Mouse (Mus musculus) retina, embryonic 14.5 days (tissue): ENCODE measurements at regions not wholly inside any gene's neighbourhood (a gene's known extent, or its start where the extent isn't known, plus 50 kb on each side); places are given as distances from the start of the nearest gene placed in this dataset.
"Not testable (repeated sequence)": the region's sequence is repeated elsewhere in the genome, so short reads cannot be mapped to it uniquely, and the experiment has no call there.

Experiments used
- DNase-seq: peaks from one replicate; pipeline ENCODE4 v3.0.0-alpha.2; 2015; ENCODE audit warnings: low spot score

DNA sequence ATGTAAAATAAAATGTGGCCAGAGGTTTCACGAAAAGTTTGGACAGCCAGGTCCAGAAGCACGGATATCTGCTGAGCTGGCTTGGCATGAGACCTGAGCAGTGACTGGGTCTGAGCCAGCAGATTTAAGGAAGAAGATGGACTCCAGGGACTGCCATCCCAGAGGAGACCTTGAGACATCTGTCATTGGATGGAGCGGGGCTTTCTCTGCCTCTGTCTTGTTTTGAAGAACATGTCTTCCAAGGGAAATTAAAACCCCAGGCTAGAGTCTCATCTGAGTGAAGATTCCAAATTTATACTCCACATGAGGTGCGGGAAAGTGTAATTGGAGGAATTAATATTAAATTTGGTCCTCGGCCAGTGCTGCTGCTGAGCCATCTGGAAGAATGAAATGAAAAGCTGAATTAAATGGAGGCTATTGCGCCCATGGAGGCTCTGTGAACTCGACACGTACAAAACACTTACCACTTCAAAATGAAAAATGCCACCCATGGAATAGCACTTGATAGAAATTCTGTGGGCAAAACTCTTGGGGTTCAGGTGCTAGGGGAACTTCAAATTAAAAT, 129.8 kb upstream of the Adcy2 start:
- no peak for DNase-seq

DNA sequence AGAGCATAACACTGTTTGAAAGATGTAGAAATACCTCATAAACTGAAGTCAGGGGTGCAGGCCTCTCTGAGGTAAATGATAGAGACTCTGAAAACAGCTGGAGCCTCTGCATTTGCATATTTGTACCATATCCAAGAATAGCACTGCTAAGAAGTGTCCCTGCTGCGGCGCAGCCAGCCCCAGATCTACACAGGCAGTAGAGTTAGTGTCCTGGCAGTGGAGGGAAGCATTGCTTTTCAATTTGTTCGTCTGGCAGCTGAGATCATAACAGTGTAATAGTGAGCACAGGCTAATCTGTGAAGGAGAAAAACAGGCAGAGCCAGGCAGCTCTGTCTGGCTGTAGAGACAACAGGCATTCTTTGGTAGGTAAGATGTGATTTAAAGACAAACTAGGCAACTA, 128.2 kb upstream of the Adcy2 start:
- DNase-seq: no peak

DNA sequence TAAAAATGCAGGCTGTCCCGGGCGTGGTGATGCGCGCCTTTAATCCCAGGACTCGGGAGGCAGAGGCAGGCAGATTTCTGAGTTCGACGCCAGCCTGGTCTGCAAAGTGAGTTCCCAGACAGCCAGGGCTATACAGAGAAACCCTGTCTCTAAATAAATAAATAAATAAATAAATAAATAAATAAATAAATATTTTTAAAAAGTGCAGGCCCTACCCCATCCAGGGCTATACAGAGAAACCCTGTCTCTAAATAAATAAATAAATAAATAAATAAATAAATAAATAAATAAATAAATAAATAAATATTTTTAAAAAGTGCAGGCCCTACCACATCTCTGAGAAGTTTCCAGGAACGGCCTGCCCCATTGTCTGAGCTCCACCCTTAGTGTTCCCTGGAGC, 119.4 kb upstream of the Adcy2 start:
- DNase-seq: not testable (repeated sequence)

DNA sequence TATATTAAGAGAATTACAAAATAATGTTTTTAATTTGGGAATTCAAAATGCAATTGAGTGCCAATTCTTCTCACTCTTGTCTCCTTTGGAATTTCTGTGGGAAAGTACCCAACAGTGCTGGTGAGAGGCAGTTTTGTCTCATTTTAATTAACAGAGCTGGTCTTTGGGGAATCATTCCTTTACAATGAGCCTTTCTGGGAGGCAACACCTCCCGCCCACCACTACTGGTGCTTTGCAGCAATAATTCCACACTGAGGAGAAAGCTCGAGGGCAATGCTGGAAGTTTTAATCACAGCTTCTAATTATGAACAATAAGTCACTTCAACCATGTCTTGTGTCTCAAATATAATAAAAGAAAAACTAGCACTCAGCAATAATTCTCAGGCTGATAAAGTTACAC, 109.8 kb upstream of the Adcy2 start:
- DNase-seq: no peak

DNA sequence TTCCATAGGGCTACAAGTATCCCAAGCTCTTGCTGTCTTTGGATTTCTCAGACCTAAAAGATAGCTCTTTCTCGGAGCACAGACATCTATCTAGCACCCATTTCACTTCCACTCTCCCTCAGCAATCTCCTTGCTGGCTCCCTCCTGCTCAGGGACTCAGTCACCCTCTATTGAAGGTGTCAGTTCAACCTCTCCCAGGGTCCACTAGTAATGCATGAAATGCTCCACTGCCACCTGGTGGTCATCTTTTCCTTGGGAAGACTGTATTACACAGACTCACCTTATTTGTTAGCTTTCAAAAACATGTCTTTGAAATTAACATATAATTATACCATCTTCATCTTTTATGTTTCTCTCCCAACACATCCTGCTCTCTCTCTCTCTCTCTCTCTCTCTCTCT, 87.3 kb upstream of the Adcy2 start:
- peak; percentile 82 for DNase-seq

DNA sequence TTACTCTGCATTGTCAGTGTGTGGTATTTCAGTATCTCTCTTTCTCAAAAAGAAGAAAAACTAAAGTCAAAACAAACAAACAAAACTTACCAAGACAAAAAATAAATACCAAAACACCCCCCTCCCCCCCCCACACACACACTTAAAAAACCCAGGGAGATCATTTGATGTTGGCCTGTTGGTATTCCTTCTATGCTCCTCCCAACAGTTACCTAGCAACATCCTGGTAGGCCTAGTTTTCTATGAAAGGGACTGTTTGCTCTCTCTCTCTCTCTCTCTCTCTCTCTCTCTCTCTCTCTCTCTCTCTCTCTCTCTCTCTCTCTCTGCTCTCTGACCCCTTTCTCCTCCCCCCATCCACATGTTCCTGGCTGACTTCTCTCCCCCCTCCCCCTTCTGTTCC, 71.0 kb upstream of the Adcy2 start:
- DNase-seq: no peak

DNA sequence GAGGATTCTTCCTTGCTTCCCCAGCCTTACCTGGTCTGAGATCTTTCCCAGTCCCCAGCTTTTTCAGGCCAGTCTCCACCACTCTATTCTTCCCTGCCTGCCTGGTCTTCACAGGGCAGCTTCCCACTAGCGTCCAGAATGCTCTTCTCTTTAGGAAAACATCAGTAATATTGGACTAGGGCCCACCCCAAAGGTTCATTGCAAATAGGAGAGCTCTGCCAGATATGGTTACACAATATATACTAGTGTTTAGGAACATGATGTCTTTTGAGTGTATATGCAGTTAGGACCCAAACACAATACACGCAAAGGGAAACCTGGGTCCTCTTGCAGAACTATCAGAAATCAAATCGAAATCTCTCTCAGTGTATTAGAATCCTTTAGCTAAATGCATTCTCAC, 70.5 kb upstream of the Adcy2 start:
- no peak for DNase-seq

DNA sequence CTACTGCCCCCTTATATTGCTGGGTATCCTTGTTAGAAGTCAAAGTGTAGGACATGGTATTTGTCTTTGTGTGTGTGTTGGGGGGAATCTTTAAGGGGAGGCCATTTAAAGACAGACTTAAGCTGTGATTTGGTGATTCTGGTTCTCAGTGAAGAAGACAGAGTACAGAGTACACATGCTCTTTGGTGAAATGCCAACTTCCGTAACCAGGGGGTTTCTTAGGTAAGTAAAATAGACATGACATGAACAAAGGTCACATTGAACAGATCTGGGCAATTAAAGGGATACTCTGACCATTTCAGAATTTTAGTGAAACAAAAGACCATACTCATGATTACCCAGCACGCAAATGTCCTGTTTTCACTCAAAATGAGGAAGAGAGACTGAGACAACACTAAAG, 67.3 kb upstream of the Adcy2 start:
- no peak for DNase-seq

DNA sequence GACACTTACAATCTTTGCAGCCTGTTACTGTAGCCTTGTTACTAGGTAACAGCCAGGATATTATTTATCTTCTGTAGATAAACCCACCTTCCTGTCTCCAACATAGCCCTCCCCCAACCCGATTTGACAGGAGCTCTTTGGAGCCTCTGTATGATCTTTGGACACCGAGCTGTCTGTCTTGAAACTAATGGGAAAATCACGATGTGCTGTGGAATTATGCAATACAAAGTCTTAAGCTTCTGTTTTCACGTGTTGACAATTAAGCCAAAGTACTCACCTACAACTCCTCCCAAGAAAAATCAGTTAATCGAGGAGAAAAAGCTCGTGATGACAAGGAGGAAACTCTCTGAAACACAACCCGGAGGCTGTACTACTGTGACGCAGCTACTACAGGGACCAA, 65.9 kb upstream of the Adcy2 start:
- no peak for DNase-seq

DNA sequence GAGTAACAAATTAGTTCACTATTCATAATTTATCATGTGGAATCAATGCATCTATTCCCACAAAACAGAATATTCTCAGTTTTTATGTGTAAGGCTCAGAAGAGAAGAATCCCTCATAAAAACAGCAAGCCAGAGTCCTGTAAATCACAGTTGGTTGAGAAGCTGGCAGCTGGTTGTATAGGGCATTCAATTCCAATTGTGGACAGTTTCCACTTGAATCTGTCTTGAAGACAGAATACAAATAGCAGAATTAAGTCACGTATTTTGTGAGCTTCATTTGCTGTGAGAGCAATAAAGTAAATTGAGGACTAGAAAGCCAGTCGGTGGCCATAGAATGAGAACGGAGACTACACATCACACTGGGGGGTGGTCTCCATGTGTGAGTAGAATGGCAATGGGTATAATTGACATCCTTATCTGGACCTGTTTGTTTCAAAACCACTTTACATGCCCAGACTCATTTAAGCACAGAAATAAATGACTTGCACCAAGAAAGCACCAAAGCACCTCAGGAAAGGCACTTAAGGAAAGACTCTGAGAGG, 63.4 kb upstream of the Adcy2 start:
- no peak for DNase-seq

DNA sequence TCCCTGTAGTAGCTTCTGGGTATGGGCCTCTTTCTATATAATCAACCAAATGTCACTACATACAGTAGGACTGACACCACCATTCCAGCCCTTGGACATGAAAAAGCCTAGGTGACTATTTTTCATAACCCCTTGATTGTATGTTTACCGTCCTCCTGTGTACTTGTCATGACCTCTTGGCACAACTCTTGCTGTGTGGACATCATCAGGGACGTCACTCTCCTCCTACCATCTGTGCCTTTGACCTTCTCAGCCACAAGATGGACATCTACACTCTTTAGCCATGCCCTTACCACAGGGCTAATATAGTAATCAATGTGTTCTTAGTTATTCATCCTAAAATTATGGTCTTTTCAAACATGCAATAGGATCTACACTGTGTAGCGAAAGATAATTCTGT, 62.1 kb upstream of the Adcy2 start:
- DNase-seq: no peak
